Mouse (Mus musculus): ENCODE data around the gene Zfp106. TPM values are rescaled to one million over a fixed set of nuclear protein-coding genes. Genes with fewer than 3 reads are reported as not detected.

Gene Zfp106
- total RNA-seq (2014; rRNA removed; ENCODE audit: low replicate concordance) (58.7 and 148 TPM in 2 replicates), polyA plus RNA-seq (2015; fragmentation: Nextera tagmentation; extraction: Ambion mirVana) (40.8 and 41.7 TPM in 2 replicates)

DNA sequence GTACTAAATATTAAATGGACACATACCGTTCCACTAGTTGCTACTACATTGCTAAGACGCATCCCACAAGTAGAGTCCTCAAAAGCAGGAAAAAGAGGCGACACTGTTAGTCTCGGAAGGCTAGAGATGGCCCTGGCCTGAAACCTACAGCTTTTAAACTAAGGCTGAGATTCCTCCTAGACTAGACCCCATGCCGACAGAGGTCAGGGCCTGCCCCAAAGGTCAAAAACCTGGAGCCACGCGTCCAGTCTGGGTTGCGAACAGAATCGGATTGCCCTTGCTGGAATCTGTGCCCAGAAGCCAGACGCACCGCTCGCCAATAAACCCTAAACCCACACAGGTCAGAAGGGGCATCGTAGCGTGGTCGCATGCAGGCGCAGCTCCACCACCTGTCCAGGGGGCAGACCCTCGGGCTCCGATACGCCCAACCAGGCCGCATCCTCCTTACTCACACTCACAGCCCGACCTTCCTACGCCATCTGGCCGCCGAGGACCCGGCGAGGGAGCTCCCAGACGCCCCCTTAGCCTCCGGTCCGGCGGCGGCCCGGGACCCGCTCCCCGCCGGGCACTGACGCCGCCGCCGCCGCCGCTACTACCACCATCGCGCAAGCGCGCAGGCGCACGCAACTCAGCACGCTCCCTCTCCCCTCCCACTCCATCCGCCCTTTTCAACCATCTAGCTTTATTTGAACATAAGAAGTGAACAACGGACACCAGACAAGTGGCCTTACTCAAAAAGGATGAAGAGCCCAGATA is at the start of gene Zfp106:
Gene Zfp106, minus strand, starts transcription at position 609 of the 756 bp plus-strand sequence.
- WGBS: under 1% methylated on average over 45 of the region's 50 CpGs
- H3K27ac ChIP-seq (ENCODE audit: low read depth): peak within 1 kb of the TSS; percentile 85
- DNase-seq (ENCODE audit: low spot score) (peak; percentile 95), ATAC-seq (ENCODE audit: insufficient read depth, low read depth) (peak; percentile 82)
- TF ChIP-seq EP300 (IDR thresholded peaks at IDR 0.05; ENCODE audit: low read depth) (no peak), CTCF (IDR thresholded peaks at IDR 0.05; ENCODE audit: low read depth) (no peak)
- H3K36me3 ChIP-seq (replicated peaks; ENCODE audit: control insufficient read depth, insufficient read depth, low read length): no peaks in the 10 kb centered on the region
- H3K4me1 ChIP-seq (ENCODE audit: control insufficient read depth, insufficient read depth): peaks cover 11% of the 10 kb centered on the region; the same call in 1 of the 2 replicates
- peak within 1 kb of the TSS; percentile 78 for H3K4me2 ChIP-seq (ENCODE audit: low read depth, low read length)
- H3K9me3 ChIP-seq (replicated peaks; ENCODE audit: control insufficient read depth, low read length): no peaks in the 10 kb centered on the region
- H3K27me3 ChIP-seq (ENCODE audit: control insufficient read depth, insufficient read depth, low read length): no peaks in the 10 kb centered on the region
- peak within 1 kb of the TSS; percentile 92 for H3K9ac ChIP-seq (replicated peaks; ENCODE audit: low read depth, low read length)
- peak within 1 kb of the TSS; percentile 92 for H3K4me3 ChIP-seq (ENCODE audit: low read depth, low read length)

DNA sequence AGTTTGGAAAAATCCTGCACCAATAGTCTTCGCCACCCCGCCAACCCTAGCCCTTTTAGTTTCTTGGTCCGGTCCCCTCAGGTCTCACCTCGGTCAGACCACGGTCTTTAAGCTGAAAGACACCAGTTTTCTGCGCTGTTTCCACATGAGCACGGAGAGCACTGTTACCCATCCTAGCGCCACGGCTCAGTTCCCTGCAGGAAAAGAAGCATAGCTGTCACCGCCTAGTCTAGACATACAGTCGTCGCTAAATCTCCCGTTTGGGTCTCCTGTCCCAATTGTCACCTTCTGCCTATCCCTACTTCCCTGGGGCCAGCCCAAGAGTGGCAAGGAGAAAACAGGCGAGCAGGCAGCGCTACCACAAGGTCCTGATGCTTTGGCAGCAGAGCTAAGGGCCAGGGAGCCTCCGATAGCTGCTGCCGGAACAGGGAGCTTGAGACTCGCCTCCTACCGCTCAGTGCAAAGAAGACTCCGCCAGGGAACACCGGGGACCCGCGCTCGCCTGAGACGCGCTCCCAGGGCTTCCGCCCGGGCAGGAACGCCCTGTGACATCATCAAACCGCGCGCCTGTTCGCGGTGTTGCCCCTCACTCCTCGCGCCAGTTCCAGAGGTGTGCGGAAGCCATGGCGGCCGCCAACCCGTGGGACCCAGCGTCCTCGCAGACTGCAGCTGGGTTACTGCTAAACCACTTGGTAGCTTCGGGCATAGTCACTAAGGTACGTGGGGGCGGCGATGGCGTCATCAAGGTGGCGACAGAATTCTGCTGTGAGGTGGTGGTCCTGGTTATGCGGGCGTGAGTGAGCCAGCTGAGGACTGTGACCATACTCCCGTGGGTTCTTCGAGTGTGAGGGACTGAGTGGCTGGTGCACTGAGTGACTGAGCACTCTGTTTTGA is 45.4 kb upstream of the Zfp106 start, which contains the start of the genes Haus2 and Lrrc57:
Gene Haus2, plus strand, starts transcription at position 554 of the 894 bp plus-strand sequence.
Gene Lrrc57, minus strand, starts transcription at position 691 of the 894 bp plus-strand sequence.
- Histone ChIP-seq H3K27ac (ENCODE audit: low read depth) (peak within 1 kb of the TSS; percentile 87), H3K36me3 (replicated peaks; ENCODE audit: control insufficient read depth, insufficient read depth, low read length) (0 out of 2 replicates have a peak, but pooled peaks cover 11% of the 10 kb centered on the region), H3K9ac (replicated peaks; ENCODE audit: low read depth, low read length) (peak within 1 kb of the TSS; percentile 76), H3K27me3 (ENCODE audit: control insufficient read depth, insufficient read depth, low read length) (no peaks in the 10 kb centered on the region), H3K4me1 (ENCODE audit: control insufficient read depth, insufficient read depth) (peaks cover 5% of the 10 kb centered on the region), H3K9me3 (replicated peaks; ENCODE audit: control insufficient read depth, low read length) (no peaks in the 10 kb centered on the region), H3K4me2 (ENCODE audit: low read depth, low read length) (peak within 1 kb of the TSS; percentile 86), H3K4me3 (ENCODE audit: low read depth, low read length) (peak within 1 kb of the TSS; percentile 94)
- DNase-seq (ENCODE audit: low spot score): peak; percentile 83
- WGBS: under 1% methylated on average over 52 of the region's 52 CpGs
- ATAC-seq (ENCODE audit: insufficient read depth, low read depth): peak; percentile 98
- TF ChIP-seq CTCF (IDR thresholded peaks at IDR 0.05; ENCODE audit: low read depth) (no peak), EP300 (IDR thresholded peaks at IDR 0.05; ENCODE audit: low read depth) (no peak)

DNA sequence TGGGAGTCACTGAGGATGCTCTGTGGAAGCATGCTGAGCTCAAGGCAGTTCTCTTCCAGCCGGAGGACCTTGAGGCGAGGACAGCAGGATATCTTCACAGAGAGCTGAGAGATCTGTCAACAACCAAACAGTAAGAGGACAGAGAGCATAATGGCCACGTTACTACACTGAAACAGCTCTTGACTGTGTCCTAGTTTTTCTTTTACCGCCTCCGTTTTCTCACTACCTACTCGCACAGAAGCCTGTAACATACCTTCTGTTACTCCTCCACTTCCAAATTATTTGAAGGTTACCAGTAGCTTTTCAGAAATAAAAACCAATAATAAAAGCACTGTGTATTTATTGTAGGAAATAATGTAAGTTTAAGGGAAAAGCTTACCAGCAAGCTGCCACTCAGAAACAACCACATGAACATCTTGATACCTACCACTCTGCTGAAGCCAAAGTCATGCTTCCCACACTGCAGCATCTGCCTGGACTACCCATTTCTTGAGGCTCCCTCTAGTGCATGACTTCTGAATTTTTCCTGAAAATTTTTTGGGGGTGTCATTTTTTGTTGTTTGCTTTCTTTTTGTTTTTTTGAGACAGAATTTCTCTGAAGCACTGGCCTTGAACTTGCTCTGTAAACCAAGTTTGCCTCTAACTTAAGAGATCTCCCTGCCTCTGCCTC is 42.5 kb upstream of the Zfp106 start:
- TF ChIP-seq EP300 (IDR thresholded peaks at IDR 0.05; ENCODE audit: low read depth) (no peak), CTCF (IDR thresholded peaks at IDR 0.05; ENCODE audit: low read depth) (peak; percentile 47)
- DNase-seq (ENCODE audit: low spot score): no peak
- Histone ChIP-seq H3K4me1 (ENCODE audit: control insufficient read depth, insufficient read depth) (peaks cover 5% of the 10 kb centered on the region), H3K27ac (ENCODE audit: low read depth) (no peak overlapping the region), H3K36me3 (replicated peaks; ENCODE audit: control insufficient read depth, insufficient read depth, low read length) (peaks cover 7% of the 10 kb centered on the region), H3K4me3 (ENCODE audit: low read depth, low read length) (no peak overlapping the region), H3K4me2 (ENCODE audit: low read depth, low read length) (no peak overlapping the region), H3K9me3 (replicated peaks; ENCODE audit: control insufficient read depth, low read length) (no peaks in the 10 kb centered on the region), H3K27me3 (ENCODE audit: control insufficient read depth, insufficient read depth, low read length) (no peaks in the 10 kb centered on the region), H3K9ac (replicated peaks; ENCODE audit: low read depth, low read length) (no peak overlapping the region)
- 61% methylated on average over 6 of the region's 6 CpGs for WGBS
- ATAC-seq (ENCODE audit: insufficient read depth, low read depth): no peak

DNA sequence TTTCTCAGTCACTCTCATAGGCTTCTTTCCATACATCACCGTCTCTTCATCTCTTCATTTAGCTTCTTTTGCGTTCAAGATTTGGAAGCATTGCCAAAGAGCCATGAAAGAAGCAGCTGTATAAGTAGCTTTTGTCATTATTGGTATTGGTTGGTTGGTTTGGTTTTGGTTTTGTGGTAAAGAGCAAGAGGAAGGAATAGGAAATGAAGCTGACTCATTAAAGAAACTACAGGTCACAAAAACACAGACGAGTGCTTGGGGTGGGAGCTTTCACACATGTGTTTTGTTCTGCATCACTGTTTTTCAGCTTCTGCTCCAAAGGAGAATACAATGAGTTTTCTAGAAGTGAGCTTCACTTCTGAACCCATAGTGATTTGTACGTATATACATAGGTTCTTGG is 35.9 kb upstream of the Zfp106 start:
- no peak for ATAC-seq (ENCODE audit: insufficient read depth, low read depth)
- WGBS: 86% methylated on average over 4 of the region's 4 CpGs
- no peak for DNase-seq (ENCODE audit: low spot score)
- no peak for TF ChIP-seq EP300 (IDR thresholded peaks at IDR 0.05; ENCODE audit: low read depth)
- TF ChIP-seq CTCF (IDR thresholded peaks at IDR 0.05; ENCODE audit: low read depth): no peak
- Histone ChIP-seq H3K9me3 (replicated peaks; ENCODE audit: control insufficient read depth, low read length) (no peaks in the 10 kb centered on the region), H3K36me3 (replicated peaks; ENCODE audit: control insufficient read depth, insufficient read depth, low read length) (peaks cover 62% of the 10 kb centered on the region), H3K4me2 (ENCODE audit: low read depth, low read length) (no peak overlapping the region), H3K4me1 (ENCODE audit: control insufficient read depth, insufficient read depth) (no peaks in the 10 kb centered on the region), H3K27ac (ENCODE audit: low read depth) (no peak overlapping the region), H3K9ac (replicated peaks; ENCODE audit: low read depth, low read length) (no peak overlapping the region), H3K4me3 (ENCODE audit: low read depth, low read length) (no peak overlapping the region), H3K27me3 (ENCODE audit: control insufficient read depth, insufficient read depth, low read length) (no peaks in the 10 kb centered on the region)

DNA sequence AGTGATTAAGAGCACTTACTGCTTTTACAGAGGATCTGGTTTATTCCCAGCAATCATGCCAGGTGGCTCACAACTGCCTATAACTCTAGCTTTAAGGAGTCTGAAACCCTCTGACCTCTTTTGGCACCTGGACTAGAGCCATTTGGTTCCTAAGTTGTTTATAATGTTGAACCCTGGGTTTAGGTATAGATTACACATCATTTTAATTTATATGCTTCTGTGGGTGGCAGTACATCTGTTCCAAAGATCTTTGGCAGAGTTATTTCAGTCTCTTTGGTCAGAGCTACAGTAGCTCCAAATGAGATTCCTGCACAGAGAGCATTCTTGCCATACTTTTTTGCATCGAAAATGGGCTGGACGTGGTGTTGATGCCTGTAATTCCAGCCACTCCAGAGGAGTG is 34.1 kb upstream of the Zfp106 start:
- Histone ChIP-seq H3K4me2 (ENCODE audit: low read depth, low read length) (no peak overlapping the region), H3K9me3 (replicated peaks; ENCODE audit: control insufficient read depth, low read length) (no peaks in the 10 kb centered on the region), H3K4me3 (ENCODE audit: low read depth, low read length) (no peak overlapping the region), H3K36me3 (replicated peaks; ENCODE audit: control insufficient read depth, insufficient read depth, low read length) (peaks cover 74% of the 10 kb centered on the region), H3K9ac (replicated peaks; ENCODE audit: low read depth, low read length) (no peak overlapping the region), H3K4me1 (ENCODE audit: control insufficient read depth, insufficient read depth) (no peaks in the 10 kb centered on the region), H3K27me3 (ENCODE audit: control insufficient read depth, insufficient read depth, low read length) (no peaks in the 10 kb centered on the region), H3K27ac (ENCODE audit: low read depth) (no peak overlapping the region)
- WGBS: 80% methylated on average over 2 of the region's 2 CpGs
- ATAC-seq (ENCODE audit: insufficient read depth, low read depth) (no peak), DNase-seq (ENCODE audit: low spot score) (no peak)
- no peak for TF ChIP-seq CTCF (IDR thresholded peaks at IDR 0.05; ENCODE audit: low read depth)
- no peak for TF ChIP-seq EP300 (IDR thresholded peaks at IDR 0.05; ENCODE audit: low read depth)

All from heart, postnatal 0 days (tissue).